Mouse (Mus musculus): ENCODE results near the gene Iqgap1.

- TF ChIP-seq CTCF (IDR thresholded peaks at IDR 0.05; ENCODE audit: borderline replicate concordance, insufficient read depth, low read length) (no peak), POLR2A (IDR thresholded peaks at IDR 0.05; ENCODE audit: low read depth, low read length) (no peak)
Observed at GRCm38 (mm10) chr7:80775448-80775904, 50.3 kb downstream of the Iqgap1 start.
